In the genomic region with DNA sequence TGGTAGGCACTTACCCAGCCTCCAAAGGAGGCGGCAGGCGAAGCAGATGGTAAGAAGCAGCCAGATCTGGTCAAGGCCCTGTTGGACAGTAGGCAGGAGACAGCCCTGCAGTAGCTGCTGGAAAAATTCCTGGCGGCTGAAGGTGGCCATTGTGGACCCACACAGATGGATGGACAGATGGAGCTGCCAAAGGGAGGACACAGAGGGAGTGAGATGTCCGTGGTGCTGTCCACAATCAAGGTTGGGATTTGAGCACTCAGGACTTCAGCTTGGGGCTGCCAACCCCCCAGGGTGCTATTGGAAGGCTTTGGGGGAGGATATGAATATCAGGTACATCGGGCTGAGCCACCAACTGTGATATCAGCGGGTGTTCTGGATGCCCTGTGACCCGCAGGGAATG, we compare ENCODE assay signal across 8 mouse cellular contexts. TPM values are rescaled to one million over a fixed set of nuclear protein-coding genes. Genes with fewer than 3 reads are reported as not detected.
A peak's percentile ranks its signal among the peaks of the same experiment; 100 is the strongest.
DNase-seq lines count a peak whose midpoint lies in the region; ATAC-seq lines count a peak whose summit lies in the region.

No protein-coding gene starts in this region.

- peak overlapping the region; percentile 53 for H3K4me3 ChIP-seq in hindbrain, embryonic 13.5 days
- H3K4me3 ChIP-seq in midbrain, embryonic 15.5 days: peak overlapping the region; percentile 50

- peak overlapping the region; percentile 74 for H3K9ac ChIP-seq in hindbrain, embryonic 13.5 days
- peak overlapping the region; percentile 52 for H3K9ac ChIP-seq in midbrain, embryonic 15.5 days

- peaks cover 18% of the 10 kb centered on the region; the same call in 1 of the 2 replicates for H3K36me3 ChIP-seq in hindbrain, embryonic 13.5 days
- H3K36me3 ChIP-seq in midbrain, embryonic 15.5 days (replicated peaks): no peaks in the 10 kb centered on the region

- ATAC-seq in hindbrain, embryonic 13.5 days (ENCODE audit: low FRiP score): peak; percentile 10; the same call in 1 of the 2 replicates
- ATAC-seq in midbrain, embryonic 15.5 days (replicated peaks): peak; percentile 28; the same call in 1 of the 2 replicates

- peak overlapping the region; percentile 70; the same call in 1 of the 2 replicates for H3K27ac ChIP-seq in hindbrain, embryonic 13.5 days
- 0 out of 2 replicates have a peak overlapping the region, but pooled peaks have one; percentile 71 for H3K27ac ChIP-seq in midbrain, embryonic 15.5 days

- WGBS in hindbrain, embryonic 13.5 days: 37% methylated on average over 7 of the region's 7 CpGs
- WGBS in midbrain, embryonic 15.5 days: 44% methylated on average over 7 of the region's 7 CpGs

- no peaks in the 10 kb centered on the region; the same call in 1 of the 2 replicates for H3K9me3 ChIP-seq in hindbrain, embryonic 13.5 days
- H3K9me3 ChIP-seq in midbrain, embryonic 15.5 days: no peaks in the 10 kb centered on the region

- peaks cover 10% of the 10 kb centered on the region for H3K4me1 ChIP-seq in hindbrain, embryonic 13.5 days (replicated peaks)
- H3K4me1 ChIP-seq in midbrain, embryonic 15.5 days: peaks cover 5% of the 10 kb centered on the region; the same call in 1 of the 2 replicates

- no peaks in the 10 kb centered on the region for H3K27me3 ChIP-seq in hindbrain, embryonic 13.5 days
- H3K27me3 ChIP-seq in midbrain, embryonic 15.5 days (replicated peaks): no peaks in the 10 kb centered on the region

- peak overlapping the region; percentile 58 for H3K4me2 ChIP-seq in hindbrain, embryonic 13.5 days
- peak overlapping the region; percentile 55 for H3K4me2 ChIP-seq in midbrain, embryonic 15.5 days

- DNase-seq in layer of hippocampus, adult 9-11 months: peak; percentile 14
- no peak for DNase-seq in layer of hippocampus, postnatal 10 days (ENCODE audit: low spot score in 2 of 2)
- DNase-seq in cerebellum, adult 9-10 months: peak; percentile 95
- no peak for DNase-seq in urinary bladder, adult 2 months (ENCODE audit: low spot score)
- no peak for DNase-seq in layer of hippocampus, postnatal 25 days (ENCODE audit: extremely low spot score in 1 of 2, low spot score in 1 of 2)
- no peak for DNase-seq in right cerebral cortex, postnatal 14 days

RNA-seq across cellular contexts. Expression of a gene that starts 0.8 kb away (rescaled TPM):
- 10 to 100 TPM; 68.4 to 75.2 TPM for total RNA-seq in layer of hippocampus, postnatal 10 days (2021)
- 43.4 and 50.0 TPM in 2 replicates for polyA plus RNA-seq in hindbrain, embryonic 13.5 days (2015; fragmentation: Nextera tagmentation; extraction: Ambion mirVana)
- polyA plus RNA-seq in midbrain, embryonic 15.5 days (2015; fragmentation: Nextera tagmentation; extraction: Ambion mirVana): 53.0 and 53.9 TPM in 2 replicates
- 40.1 and 41.2 TPM in 2 replicates for polyA plus RNA-seq in urinary bladder, adult 2 months (2012; rRNA removed)
- 100 to 1,000 TPM in 1 of 2 experiments, 10 to 100 TPM in 1; 94.5 to 101 TPM for total RNA-seq in layer of hippocampus, postnatal 25 days (2021)

RNA-seq across cellular contexts. Expression of a gene that starts 12.2 kb away (rescaled TPM):
- total RNA-seq in layer of hippocampus, postnatal 10 days (2021): 10 to 100 TPM; 26.8 to 27.7 TPM
- polyA plus RNA-seq in hindbrain, embryonic 13.5 days (2015; fragmentation: Nextera tagmentation; extraction: Ambion mirVana): 26.4 and 29.5 TPM in 2 replicates
- 26.9 and 31.8 TPM in 2 replicates for polyA plus RNA-seq in midbrain, embryonic 15.5 days (2015; fragmentation: Nextera tagmentation; extraction: Ambion mirVana)
- 30.5 and 33.0 TPM in 2 replicates for polyA plus RNA-seq in urinary bladder, adult 2 months (2012; rRNA removed)
- total RNA-seq in layer of hippocampus, postnatal 25 days (2021): 10 to 100 TPM; 36.1 to 38.4 TPM

RNA-seq across cellular contexts. Expression of a gene that starts 29.6 kb away (rescaled TPM):
- 10 to 100 TPM; 15.1 to 16.0 TPM for total RNA-seq in layer of hippocampus, postnatal 10 days (2021)
- 19.8 and 21.0 TPM in 2 replicates for polyA plus RNA-seq in hindbrain, embryonic 13.5 days (2015; fragmentation: Nextera tagmentation; extraction: Ambion mirVana)
- 25.8 and 26.8 TPM in 2 replicates for polyA plus RNA-seq in midbrain, embryonic 15.5 days (2015; fragmentation: Nextera tagmentation; extraction: Ambion mirVana)
- 11.2 and 11.7 TPM in 2 replicates for polyA plus RNA-seq in urinary bladder, adult 2 months (2012; rRNA removed)
- 10 to 100 TPM; 13.3 to 13.9 TPM for total RNA-seq in layer of hippocampus, postnatal 25 days (2021)

RNA-seq across cellular contexts. Expression of a gene that starts 46.7 kb away (rescaled TPM):
- 10 to 100 TPM; 24.0 to 27.7 TPM for total RNA-seq in layer of hippocampus, postnatal 10 days (2021)
- polyA plus RNA-seq in hindbrain, embryonic 13.5 days (2015; fragmentation: Nextera tagmentation; extraction: Ambion mirVana): 46.9 and 48.4 TPM in 2 replicates
- 51.3 and 51.7 TPM in 2 replicates for polyA plus RNA-seq in midbrain, embryonic 15.5 days (2015; fragmentation: Nextera tagmentation; extraction: Ambion mirVana)
- 23.1 and 24.2 TPM in 2 replicates for polyA plus RNA-seq in urinary bladder, adult 2 months (2012; rRNA removed)
- 10 to 100 TPM; 23.2 to 29.7 TPM for total RNA-seq in layer of hippocampus, postnatal 25 days (2021)

RNA-seq across cellular contexts. Expression of a gene that starts 59.9 kb away (rescaled TPM):
- 100 to 1,000 TPM; 248 to 315 TPM for total RNA-seq in layer of hippocampus, postnatal 10 days (2021)
- polyA plus RNA-seq in hindbrain, embryonic 13.5 days (2015; fragmentation: Nextera tagmentation; extraction: Ambion mirVana): 336 and 358 TPM in 2 replicates
- 272 and 285 TPM in 2 replicates for polyA plus RNA-seq in midbrain, embryonic 15.5 days (2015; fragmentation: Nextera tagmentation; extraction: Ambion mirVana)
- 281 and 318 TPM in 2 replicates for polyA plus RNA-seq in urinary bladder, adult 2 months (2012; rRNA removed)
- 100 to 1,000 TPM in 1 of 2 experiments, 10 to 100 TPM in 1; 94.0 to 137 TPM for total RNA-seq in layer of hippocampus, postnatal 25 days (2021)

Comparison
In these comparisons a context has a peak if more than half of its experiments do, and no peak if none do; other contexts are left out.
1. DNase-seq: peak in layer of hippocampus, adult 9-11 months (single experiment) and cerebellum, adult 9-10 months (single experiment); none in layer of hippocampus, postnatal 10 days (0 of 2), urinary bladder, adult 2 months (single experiment), layer of hippocampus, postnatal 25 days (0 of 2) and right cerebral cortex, postnatal 14 days (single experiment).